In the genomic region with DNA sequence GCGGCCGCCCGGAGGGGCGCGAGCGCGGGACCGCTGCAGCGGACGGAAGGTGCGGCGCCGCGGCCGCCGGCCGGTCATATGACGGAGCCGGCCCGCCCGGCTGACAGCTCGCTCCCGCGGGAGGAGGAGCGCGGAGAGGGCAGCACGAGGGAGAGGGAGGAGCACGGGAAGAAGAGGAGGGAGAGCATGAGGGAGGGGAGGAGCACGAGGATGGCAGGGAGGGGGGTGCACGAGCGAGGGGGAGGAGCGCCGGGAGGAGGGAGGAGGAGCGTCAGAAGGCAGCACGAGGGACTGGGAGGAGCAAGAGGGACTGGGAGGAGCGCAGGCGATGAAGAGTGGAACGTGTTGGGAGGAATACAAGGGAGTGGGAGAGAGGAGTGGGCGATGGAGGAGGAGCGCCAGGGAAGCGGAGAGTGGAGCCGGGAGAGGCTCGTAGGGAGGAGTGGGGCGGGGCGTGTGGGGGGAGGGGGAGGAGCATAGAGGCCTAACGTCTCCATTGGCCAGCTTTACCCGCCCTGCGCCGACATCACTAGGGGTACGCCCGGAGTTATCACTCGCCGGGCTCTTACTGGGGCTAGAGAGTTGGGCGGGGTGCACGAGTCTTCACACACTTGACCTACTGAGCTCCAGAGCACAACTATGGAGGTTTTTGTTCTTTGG, we compare ENCODE assay signal across 7 mouse cellular contexts. TPM values are rescaled to one million over a fixed set of nuclear protein-coding genes. Genes with fewer than 3 reads are reported as not detected.
A peak's percentile ranks its signal among the peaks of the same experiment; 100 is the strongest.
DNase-seq lines count a peak whose midpoint lies in the region; ATAC-seq lines count a peak whose summit lies in the region.

A gene (minus strand): TSS at position 94 of the 660 bp plus-strand sequence.

- intact Hi-C loops in gastrocnemius, postnatal 36 days (cut with DNase I): loop anchor here (1.0 to 5.0 kb wide), 3 partner anchors 23 to 281 kb away; a partner anchor contains a TSS
- intact Hi-C loops in left cerebral cortex, postnatal 25 days (cut with DNase I): loop anchor here (2.0 to 5.0 kb wide), 3 partner anchors 36 to 281 kb away; a partner anchor contains a TSS

- H3K4me3 ChIP-seq in intestine, embryonic 15.5 days (replicated peaks): peak within 1 kb of the TSS; percentile 88
- peak within 1 kb of the TSS; percentile 87 for H3K4me3 ChIP-seq in midbrain, embryonic 10.5 days

- no peaks in the 10 kb centered on the region for H3K9me3 ChIP-seq in intestine, embryonic 15.5 days
- H3K9me3 ChIP-seq in midbrain, embryonic 10.5 days (replicated peaks): no peaks in the 10 kb centered on the region

- H3K27me3 ChIP-seq in intestine, embryonic 15.5 days (replicated peaks): no peaks in the 10 kb centered on the region
- H3K27me3 ChIP-seq in midbrain, embryonic 10.5 days (ENCODE audit: low read depth, poor library complexity, severe bottlenecking): 0 out of 2 replicates have a peak, but pooled peaks cover 5% of the 10 kb centered on the region

- under 1% methylated on average over 50 of the region's 55 CpGs for WGBS in intestine, embryonic 15.5 days
- under 1% methylated on average over 52 of the region's 55 CpGs for WGBS in midbrain, embryonic 10.5 days

- H3K9ac ChIP-seq in intestine, embryonic 15.5 days: peak within 1 kb of the TSS; percentile 82

- DNase-seq in adrenal gland, adult 2 months: peak; percentile 95
- peak; percentile 89 for DNase-seq in embryo, embryonic 11.5 days (ENCODE audit: low read depth, low spot score)
- DNase-seq in gastrocnemius, postnatal 36 days: peak; percentile 85 to 86
- peak; percentile 84 to 93 for DNase-seq in left cerebral cortex, postnatal 25 days (ENCODE audit: low spot score in 2 of 2)
- DNase-seq in midbrain, embryonic 10.5 days (ENCODE audit: low spot score): peak; percentile 96
- DNase-seq in right cerebral cortex, postnatal 4 days: peak; percentile 88

- ATAC-seq in intestine, embryonic 15.5 days: peak; percentile 97

- peaks cover 3% of the 10 kb centered on the region; the same call in 1 of the 2 replicates for H3K4me1 ChIP-seq in intestine, embryonic 15.5 days (replicated peaks)
- H3K4me1 ChIP-seq in midbrain, embryonic 10.5 days: peaks cover 19% of the 10 kb centered on the region

- peak within 1 kb of the TSS; percentile 80 for H3K27ac ChIP-seq in intestine, embryonic 15.5 days
- H3K27ac ChIP-seq in midbrain, embryonic 10.5 days (replicated peaks): peak within 1 kb of the TSS; percentile 90

- no peaks in the 10 kb centered on the region for H3K36me3 ChIP-seq in intestine, embryonic 15.5 days
- no peaks in the 10 kb centered on the region for H3K36me3 ChIP-seq in midbrain, embryonic 10.5 days

- H3K4me2 ChIP-seq in intestine, embryonic 15.5 days (replicated peaks): peak within 1 kb of the TSS; percentile 81

RNA-seq across cellular contexts. Expression of the gene that starts here (rescaled TPM):
- total RNA-seq in adrenal gland, adult 2 months (2021): 1 to 10 TPM; 7.4 to 8.5 TPM
- polyA plus RNA-seq in adrenal gland, adult 2 months (2012; rRNA removed): 1.2 and 1.9 TPM in 2 replicates
- total RNA-seq in gastrocnemius, postnatal 36 days (2021): 1 to 10 TPM; 3.1 to 3.3 TPM
- 3.3 and 3.9 TPM in 2 replicates for polyA plus RNA-seq in intestine, embryonic 15.5 days (2015; fragmentation: Nextera tagmentation; extraction: Ambion mirVana)
- 10 to 100 TPM; 15.9 to 19.8 TPM for total RNA-seq in left cerebral cortex, postnatal 25 days (2021)
- 4.3 and 4.4 TPM in 2 replicates for polyA plus RNA-seq in midbrain, embryonic 10.5 days (2016; fragmentation: Nextera tagmentation; extraction: Ambion mirVana)

Comparison
In these comparisons a context has a peak if more than half of its experiments do, and no peak if none do; other contexts are left out.
1. Peak in every context shown above with its lines: DNase-seq, ATAC-seq, H3K4me3 ChIP-seq and H3K27ac ChIP-seq.